Mouse (Mus musculus): ENCODE data around the gene Srbd1.
A peak's percentile ranks its signal among the peaks of the same experiment; 100 is the strongest.

Gene Srbd1

GRCm38 (mm10) chr17:86145079-86145951 is at the start of gene Srbd1:
Srbd1 (minus strand) TSS chr17:86145175.
- DNase-seq: peak; percentile 94 to 96

GRCm38 (mm10) chr17:86193979-86194378 is 49.0 kb upstream of the Srbd1 start:
- no peak for DNase-seq

GRCm38 (mm10) chr17:86187777-86188176 is 42.8 kb upstream of the Srbd1 start:
- no peak for DNase-seq

DNA sequence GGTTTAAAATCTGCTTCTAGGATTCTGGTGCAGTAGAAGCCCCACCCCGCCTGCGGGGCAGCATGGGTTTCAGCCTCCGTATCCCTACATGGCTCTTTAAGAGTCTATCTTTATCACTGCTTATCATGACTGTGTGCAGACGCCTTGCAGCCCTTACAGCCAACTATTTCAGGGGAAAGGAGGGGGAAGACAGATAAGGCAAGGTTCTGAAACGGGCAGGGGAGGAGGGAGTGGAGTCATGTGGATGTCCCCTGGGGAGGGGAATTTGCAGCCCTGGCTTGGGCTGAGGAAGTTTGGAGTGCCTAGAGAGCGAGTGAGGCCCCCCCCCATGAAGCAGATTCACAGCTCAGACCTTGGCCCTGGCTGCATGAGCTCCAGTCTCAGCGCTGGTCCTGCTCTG is 40.6 kb upstream of the Srbd1 start:
- no peak for DNase-seq

GRCm38 (mm10) chr17:86184552-86185209 is 39.7 kb upstream of the Srbd1 start:
- no peak for DNase-seq

DNA sequence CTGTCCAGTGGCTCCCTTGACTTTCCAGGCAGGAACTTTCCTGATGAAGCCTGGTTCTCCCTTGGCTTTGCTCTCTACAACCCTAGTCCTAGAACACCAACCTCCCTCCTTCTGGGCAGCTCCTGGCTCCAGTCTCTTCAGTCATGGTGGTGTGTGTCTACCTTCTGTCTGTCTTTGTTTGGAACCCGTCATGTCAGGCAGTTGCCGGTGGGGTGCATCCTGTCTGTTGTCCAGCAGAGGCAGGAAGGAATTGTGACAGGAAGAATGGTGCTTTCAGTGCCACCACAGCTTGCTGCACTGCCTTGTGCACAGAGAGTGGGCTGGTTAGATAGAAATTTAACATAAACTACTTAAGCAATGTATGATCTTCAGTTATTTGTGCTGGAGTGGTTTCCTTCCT is 38.8 kb upstream of the Srbd1 start:
- peak in 1 of 2 experiments; percentile 35 for DNase-seq

DNA sequence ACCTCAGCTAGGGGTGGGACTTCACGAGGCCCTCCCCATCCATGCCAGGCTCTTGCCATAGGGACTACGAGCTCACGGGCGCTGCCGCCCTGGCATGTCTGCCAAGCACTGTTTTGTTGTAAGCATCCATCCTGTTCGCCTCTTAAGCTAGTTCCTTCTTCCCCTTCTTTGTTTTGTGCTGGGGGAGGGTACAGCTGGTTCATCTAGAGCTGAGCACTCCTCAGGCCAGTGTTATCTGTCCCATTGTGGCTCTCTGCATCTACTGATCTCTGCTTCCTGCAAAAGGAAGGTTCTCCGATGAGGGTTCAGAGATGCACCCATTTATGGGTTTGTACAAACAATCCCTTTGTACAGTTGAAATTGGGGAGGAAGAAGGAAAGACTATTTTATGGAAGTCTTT is 31.7 kb upstream of the Srbd1 start:
- no peak for DNase-seq

GRCm38 (mm10) chr17:86175516-86175915 is 30.5 kb upstream of the Srbd1 start:
- no peak for DNase-seq

GRCm38 (mm10) chr17:86170164-86170958 is 25.4 kb upstream of the Srbd1 start:
- DNase-seq: no peak

- DNase-seq: peak; percentile 25 to 29
These were observed 24.1 kb upstream of the Srbd1 start for GRCm38 (mm10) chr17:86169092-86169491.

- DNase-seq: peak; percentile 58 to 61
These were observed 23.4 kb upstream of the Srbd1 start for GRCm38 (mm10) chr17:86168231-86168981.

GRCm38 (mm10) chr17:86167320-86168230 is 22.6 kb upstream of the Srbd1 start, which contains the start of gene Prkce:
Prkce (plus strand) TSS chr17:86167785.
- peak; percentile 81 to 82 for DNase-seq

DNA sequence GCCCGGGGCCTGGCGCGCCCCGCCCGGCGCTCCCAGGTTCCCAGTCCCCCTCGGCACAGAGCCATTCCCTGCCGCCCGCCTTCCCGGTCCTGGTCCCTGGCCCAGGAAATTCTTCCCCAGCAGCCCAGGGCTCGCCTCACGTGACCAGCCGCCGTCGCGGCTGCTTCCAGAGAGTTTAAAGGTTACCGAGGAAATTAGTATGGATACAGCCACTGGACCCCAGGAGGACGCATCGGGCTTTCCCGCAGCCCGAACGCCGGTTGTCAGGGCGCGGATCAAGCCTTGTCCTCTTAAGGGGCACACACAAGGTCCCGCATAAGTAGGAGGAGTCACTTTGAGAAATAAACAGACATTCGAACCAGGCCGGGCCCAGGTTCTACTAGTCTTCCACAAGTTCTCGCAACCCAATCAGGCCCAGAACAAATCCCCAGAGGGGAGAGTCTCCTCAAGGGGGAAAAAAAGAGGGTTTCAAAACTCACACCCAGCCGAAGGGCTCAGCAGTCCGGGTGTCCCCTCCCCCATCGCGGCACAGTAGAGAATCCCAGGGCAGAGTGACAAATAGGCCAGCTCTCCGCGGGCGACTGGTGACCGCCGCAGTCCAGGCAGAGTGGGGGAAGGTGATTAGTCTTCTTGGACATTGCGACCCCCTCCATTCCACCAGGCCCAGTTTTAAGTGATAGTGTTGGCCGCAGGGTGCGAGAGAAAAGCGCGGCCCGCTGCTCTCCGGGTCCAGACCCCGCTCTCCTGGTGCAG is 21.8 kb upstream of the Srbd1 start:
- DNase-seq: peak; percentile 77 to 79

DNA sequence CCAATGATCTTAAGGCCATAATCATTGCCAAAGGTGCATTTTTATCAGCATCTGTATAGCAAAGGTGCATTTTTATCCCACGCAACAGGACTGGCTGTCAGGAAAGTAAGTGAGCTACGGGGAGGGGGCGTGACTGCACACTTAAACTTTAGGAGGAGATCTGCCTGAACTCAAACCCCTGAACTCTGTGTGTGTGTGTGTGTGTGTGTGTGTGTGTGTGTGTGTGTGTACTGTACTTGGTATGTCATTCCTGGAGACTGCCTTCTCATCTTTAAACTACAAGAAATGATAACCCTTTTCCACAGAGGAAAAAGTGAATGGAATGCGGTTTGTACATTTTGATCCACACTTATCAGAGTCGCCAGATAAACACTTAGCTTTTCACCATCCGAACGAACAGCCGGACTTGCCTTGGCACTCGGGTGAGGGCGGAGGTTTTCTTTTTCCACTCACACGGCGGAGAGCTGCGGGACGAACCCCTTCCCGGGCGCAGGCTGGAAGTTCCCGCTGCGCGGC is 21.1 kb upstream of the Srbd1 start:
- DNase-seq: no peak

DNA sequence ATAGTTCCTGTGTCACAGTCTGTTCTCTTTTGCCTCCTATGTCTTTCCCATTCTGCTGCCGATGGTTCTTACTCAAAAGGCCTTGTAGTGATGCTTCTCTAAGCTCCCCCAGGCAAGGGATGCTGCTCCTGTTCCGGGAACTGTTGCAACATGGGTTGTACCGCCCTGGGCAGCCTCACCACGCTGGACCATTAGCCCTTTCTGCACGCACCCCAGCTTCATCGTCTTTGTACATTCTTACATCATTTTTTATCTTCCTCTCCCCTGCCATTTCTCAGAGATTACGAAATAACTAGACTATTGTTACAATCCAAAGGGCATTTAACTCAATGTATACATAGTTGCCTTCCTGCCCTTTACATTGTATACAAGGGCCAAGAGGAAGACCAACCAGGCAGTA is 19.4 kb upstream of the Srbd1 start:
- no peak for DNase-seq

DNA sequence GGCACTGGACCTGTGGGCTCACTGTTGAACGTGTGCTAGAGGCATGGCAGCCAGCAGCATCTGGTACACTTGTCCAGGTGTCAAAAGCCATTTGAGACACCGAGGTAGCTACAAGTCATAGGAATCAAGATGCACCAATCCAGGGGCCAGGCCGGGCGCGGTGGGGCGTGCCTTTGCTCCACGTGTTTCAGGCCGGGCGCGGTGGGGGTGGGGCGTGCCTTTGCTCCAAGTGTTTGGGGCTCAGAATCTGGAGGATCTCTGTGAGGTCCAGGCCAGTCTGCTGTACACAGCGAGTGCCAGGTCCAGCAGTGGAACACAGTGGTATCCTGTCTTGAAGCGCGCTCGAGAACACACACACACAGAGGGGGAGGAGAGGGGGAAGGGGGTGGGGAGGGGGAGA is 17.7 kb upstream of the Srbd1 start:
- no peak for DNase-seq

GRCm38 (mm10) chr17:86156999-86157398 is 12.0 kb upstream of the Srbd1 start:
- DNase-seq: no peak

GRCm38 (mm10) chr17:86150867-86151348 is 5.9 kb upstream of the Srbd1 start:
- DNase-seq: peak; percentile 40 to 64

DNA sequence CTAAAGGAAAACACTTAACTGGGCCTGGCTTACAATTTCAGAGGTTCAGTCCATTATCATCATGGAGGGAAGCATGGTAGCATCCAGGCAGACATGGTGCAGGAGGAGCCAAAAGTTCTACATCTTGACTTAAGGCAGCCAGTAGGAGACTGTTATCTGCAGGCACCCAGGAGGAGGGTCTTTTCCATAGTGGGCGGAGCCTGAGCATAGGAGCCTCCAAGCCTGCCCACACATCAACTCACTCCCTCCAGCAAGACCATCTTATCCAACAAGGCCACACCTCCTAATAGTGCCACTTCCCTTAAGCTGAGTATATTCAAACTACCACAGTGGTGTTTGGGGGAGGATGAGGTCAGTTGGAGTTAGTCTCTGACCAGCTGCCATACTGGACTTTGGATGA is 4.8 kb upstream of the Srbd1 start:
- no peak for DNase-seq

GRCm38 (mm10) chr17:86144537-86145078 is 367 bp downstream of the Srbd1 start:
- peak in 1 of 2 experiments; percentile 31 for DNase-seq

Data from cerebellum, postnatal 36 days (tissue).